ENCODE assay signal across 7 mouse cellular contexts in genomic region chr3:36571827-36572378, GRCm38 (mm10). TPM values are rescaled to one million over a fixed set of nuclear protein-coding genes. Genes with fewer than 3 reads are reported as not detected.
DNase-seq lines count a peak whose midpoint lies in the region; ATAC-seq lines count a peak whose summit lies in the region.

TSS of gene Ccna2 (minus strand) at chr3:36572150.

- DNase-seq in adrenal gland, postnatal 14 days: peak; percentile 99
- DNase-seq in embryonic facial prominence, embryonic 11.5 days (ENCODE audit: low spot score): peak; percentile 97
- DNase-seq in kidney, adult 11 months: peak; percentile 98
- DNase-seq in limb, embryonic 10.5 days (ENCODE audit: low spot score): peak; percentile 99
- DNase-seq in spleen, adult 12 weeks (ENCODE audit: low spot score): peak; percentile 96

- H3K4me2 ChIP-seq in embryonic facial prominence, embryonic 11.5 days (ENCODE audit: low read depth, low read length): peak within 1 kb of the TSS; percentile 59
- peak within 1 kb of the TSS; percentile 100 for H3K4me2 ChIP-seq in midbrain, embryonic 13.5 days (replicated peaks)

- ATAC-seq in embryonic facial prominence, embryonic 11.5 days (replicated peaks; ENCODE audit: insufficient number of reproducible peaks, low FRiP score, low TSS enrichment, low read depth): peak; percentile 99
- peak; percentile 96 for ATAC-seq in granulocyte monocyte progenitor cell, adult 5-6 weeks (replicated peaks; ENCODE audit: poor library complexity, severe bottlenecking)
- peak; percentile 100 for ATAC-seq in midbrain, embryonic 13.5 days

- H3K9me3 ChIP-seq in embryonic facial prominence, embryonic 11.5 days (replicated peaks; ENCODE audit: control insufficient read depth, low read length): no peaks in the 10 kb centered on the region
- no peaks in the 10 kb centered on the region for H3K9me3 ChIP-seq in limb, embryonic 10.5 days (replicated peaks)
- no peaks in the 10 kb centered on the region for H3K9me3 ChIP-seq in midbrain, embryonic 13.5 days

- peaks cover 7% of the 10 kb centered on the region; the same call in 1 of the 2 replicates for H3K36me3 ChIP-seq in embryonic facial prominence, embryonic 11.5 days (replicated peaks; ENCODE audit: control insufficient read depth, insufficient read depth, low read depth, low read length)
- peaks cover 37% of the 10 kb centered on the region for H3K36me3 ChIP-seq in limb, embryonic 10.5 days
- H3K36me3 ChIP-seq in midbrain, embryonic 13.5 days: peaks cover 25% of the 10 kb centered on the region

- peak within 1 kb of the TSS; percentile 94 for H3K9ac ChIP-seq in embryonic facial prominence, embryonic 11.5 days (replicated peaks; ENCODE audit: low read length)
- H3K9ac ChIP-seq in midbrain, embryonic 13.5 days (replicated peaks): peak within 1 kb of the TSS; percentile 73

- peak within 1 kb of the TSS; percentile 73 for H3K27ac ChIP-seq in embryonic facial prominence, embryonic 11.5 days (replicated peaks; ENCODE audit: low read depth, low read length)
- peak within 1 kb of the TSS; percentile 94 for H3K27ac ChIP-seq in limb, embryonic 10.5 days
- H3K27ac ChIP-seq in midbrain, embryonic 13.5 days: peak within 1 kb of the TSS; percentile 87

- H3K4me1 ChIP-seq in embryonic facial prominence, embryonic 11.5 days (ENCODE audit: control insufficient read depth, insufficient read depth, low read length): no peaks in the 10 kb centered on the region; the same call in 1 of the 2 replicates
- H3K4me1 ChIP-seq in limb, embryonic 10.5 days: peaks cover 15% of the 10 kb centered on the region
- peaks cover 29% of the 10 kb centered on the region for H3K4me1 ChIP-seq in midbrain, embryonic 13.5 days (replicated peaks)

- 2% methylated on average over 53 of the region's 60 CpGs for WGBS in embryonic facial prominence, embryonic 11.5 days
- WGBS in limb, embryonic 10.5 days: under 1% methylated on average over 60 of the region's 60 CpGs
- whole genome bisulfite sequencing in midbrain, embryonic 13.5 days: under 1% methylated on average over 55 of the region's 60 CpGs

- H3K27me3 ChIP-seq in embryonic facial prominence, embryonic 11.5 days (ENCODE audit: control insufficient read depth, insufficient read depth, low read length): no peaks in the 10 kb centered on the region
- no peaks in the 10 kb centered on the region for H3K27me3 ChIP-seq in limb, embryonic 10.5 days (ENCODE audit: low read depth, poor library complexity, severe bottlenecking)
- H3K27me3 ChIP-seq in midbrain, embryonic 13.5 days: no peaks in the 10 kb centered on the region

- peak within 1 kb of the TSS; percentile 89 for H3K4me3 ChIP-seq in embryonic facial prominence, embryonic 11.5 days (ENCODE audit: low read depth, low read length)
- H3K4me3 ChIP-seq in limb, embryonic 10.5 days: peak within 1 kb of the TSS; percentile 71
- H3K4me3 ChIP-seq in midbrain, embryonic 13.5 days (replicated peaks): peak within 1 kb of the TSS; percentile 80

RNA-seq across cellular contexts. Expression of gene Ccna2, which starts in this region (rescaled TPM):
- 28.7 and 30.6 TPM in 2 replicates for total RNA-seq in adrenal gland, postnatal 14 days (2021)
- 275 and 297 TPM in 2 replicates for polyA plus RNA-seq in embryonic facial prominence, embryonic 11.5 days (2014; fragmentation: Nextera tagmentation; extraction: Ambion mirVana)
- total RNA-seq in granulocyte monocyte progenitor cell, adult 5-6 weeks (2014; fragmentation: Nextera tagmentation): 72.6 and 87.7 TPM in 2 replicates
- 189 and 192 TPM in 2 replicates for total RNA-seq in granulocyte monocyte progenitor cell, adult 5-6 weeks (2017)
- polyA plus RNA-seq in limb, embryonic 10.5 days (2016; fragmentation: Nextera tagmentation; extraction: Ambion mirVana): 244 TPM in 2 replicates
- polyA plus RNA-seq in midbrain, embryonic 13.5 days (2015; fragmentation: Nextera tagmentation; extraction: Ambion mirVana): 84.2 and 84.5 TPM in 2 replicates

Comparison
In these comparisons a context has a peak if more than half of its experiments do, and no peak if none do; other contexts are left out.
1. Peak in every context shown above with its lines: DNase-seq, ATAC-seq, H3K4me3 ChIP-seq and H3K27ac ChIP-seq.